Mouse (Mus musculus) lung, embryonic 14.5 days (tissue): ENCODE measurements around the gene Igfbp4. TPM values are rescaled to one million over a fixed set of nuclear protein-coding genes. Genes with fewer than 3 reads are reported as not detected.

Experiments used
- ATAC-seq: fragments of 200-750 bp; cut with Nextera tagmentation; 2 replicates; pipeline ENCODE4 v1.8.0; 2017; ENCODE audit warnings: mild to moderate bottlenecking, moderate TSS enrichment, moderate library complexity; ENCODE audit not compliant: insufficient read depth
- DNase-seq: peaks from one replicate; pipeline ENCODE4 v3.0.0-alpha.2; 2015
- H3K27ac ChIP-seq: fragments of 300-500 bp; sonication (generic); 2 replicates; pipeline ENCODE4 v1.5.1; 2014; ENCODE audit warnings: low read depth, mild to moderate bottlenecking, moderate library complexity
- H3K27me3 ChIP-seq: fragments of 300-500 bp; sonication (generic); 2 replicates; pipeline ENCODE4 v1.6.1; 2014; ENCODE audit warnings: low read length, control low read depth; ENCODE audit not compliant: insufficient read depth
- H3K36me3 ChIP-seq: fragments of 300-500 bp; sonication (generic); 2 replicates; pipeline ENCODE4 v1.6.1; 2014; ENCODE audit warnings: control low read depth; ENCODE audit not compliant: insufficient read depth
- H3K4me1 ChIP-seq: fragments of 300-500 bp; sonication (generic); 2 replicates; pipeline ENCODE4 v1.6.1; 2014; ENCODE audit warnings: antibody characterized with exemption, control low read depth; ENCODE audit not compliant: insufficient read depth
- H3K4me2 ChIP-seq: fragments of 300-500 bp; sonication (generic); 2 replicates; pipeline ENCODE4 v1.6.1; 2014; ENCODE audit warnings: mild to moderate bottlenecking
- H3K4me3 ChIP-seq: fragments of 300-500 bp; sonication (generic); 2 replicates; pipeline ENCODE4 v1.5.1; 2014; ENCODE audit warnings: low read depth, low read length
- H3K9ac ChIP-seq: fragments of 300-500 bp; sonication (generic); 2 replicates; pipeline ENCODE4 v1.6.1; 2014
- H3K9me3 ChIP-seq: fragments of 300-500 bp; sonication (generic); 2 replicates; pipeline ENCODE4 v1.6.1; 2016; ENCODE audit warnings: low read depth, low read length, control low read depth
- CTCF ChIP-seq: IDR thresholded peaks from 2 replicates; pipeline ENCODE4 v1.5.1; 2016; ENCODE audit warnings: antibody characterized with exemption, low read depth
- WGBS: fragments of 180-500 bp; shearing (Covaris S2); extraction: QIAGEN DNeasy Blood & Tissue Kit; methylation state at CpG from one replicate; pipeline ENCODE4 v1.1.7; 2014; 5-methylcytosine and 5-hydroxymethylcytosine counted together
- polyA plus RNA-seq: library from polyadenylated mRNA; unstranded; fragments of >200 nt; fragmentation: Nextera tagmentation; extraction: Ambion mirVana; gene quantifications from 2 replicates; pipeline ENCODE4 v1.2.1, GENCODE M21; 2014

Igfbp4 gene
- polyA plus RNA-seq, 1 experiment from 2014 or later: 404 TPM

GRCm38 (mm10) chr11:99091666-99092065, 50.6 kb downstream of the Igfbp4 start:
- Histone ChIP-seq H3K27me3 (no peaks in the 10 kb centered on the region), H3K9me3 (no peaks in the 10 kb centered on the region), H3K4me1 (no peaks in the 10 kb centered on the region), H3K36me3 (no peaks in the 10 kb centered on the region), H3K9ac (no peak overlapping the region), H3K27ac (no peak overlapping the region), H3K4me3 (no peak overlapping the region), H3K4me2 (no peak overlapping the region)
- 48% methylated on average over 2 of the region's 2 CpGs for WGBS
- DNase-seq (no peak), ATAC-seq (no peak)
- no peak for TF ChIP-seq CTCF

GRCm38 (mm10) chr11:99093740-99094139, 52.7 kb downstream of the Igfbp4 start:
- 84% methylated on average over 7 of the region's 7 CpGs for WGBS
- H3K4me3 ChIP-seq: no peak overlapping the region
- no peak overlapping the region for H3K27ac ChIP-seq
- H3K36me3 ChIP-seq: no peaks in the 10 kb centered on the region
- ATAC-seq (no peak), DNase-seq (no peak)
- H3K27me3 ChIP-seq: no peaks in the 10 kb centered on the region
- H3K4me2 ChIP-seq: no peak overlapping the region
- H3K9me3 ChIP-seq: no peaks in the 10 kb centered on the region
- TF ChIP-seq CTCF: no peak
- H3K9ac ChIP-seq: no peak overlapping the region
- H3K4me1 ChIP-seq: no peaks in the 10 kb centered on the region

GRCm38 (mm10) chr11:99094911-99095676, 54.0 kb downstream of the Igfbp4 start:
- Histone ChIP-seq H3K4me2 (no peak overlapping the region), H3K27ac (no peak overlapping the region), H3K27me3 (no peaks in the 10 kb centered on the region), H3K4me1 (no peaks in the 10 kb centered on the region; the same call in 1 of the 2 replicates), H3K9me3 (no peaks in the 10 kb centered on the region), H3K36me3 (no peaks in the 10 kb centered on the region), H3K9ac (no peak overlapping the region), H3K4me3 (no peak overlapping the region)
- WGBS: 50% methylated on average over 2 of the region's 2 CpGs
- no peak for TF ChIP-seq CTCF
- DNase-seq (no peak), ATAC-seq (no peak)

GRCm38 (mm10) chr11:99095759-99096158, 54.7 kb downstream of the Igfbp4 start:
- DNase-seq (no peak), ATAC-seq (no peak)
- H3K9me3 ChIP-seq: no peaks in the 10 kb centered on the region
- no peak overlapping the region for H3K4me2 ChIP-seq
- H3K4me3 ChIP-seq: no peak overlapping the region
- H3K27me3 ChIP-seq: no peaks in the 10 kb centered on the region
- no peak for TF ChIP-seq CTCF
- no peaks in the 10 kb centered on the region; the same call in 1 of the 2 replicates for H3K4me1 ChIP-seq
- 87% methylated on average over 4 of the region's 4 CpGs for WGBS
- no peak overlapping the region for H3K9ac ChIP-seq
- no peaks in the 10 kb centered on the region for H3K36me3 ChIP-seq
- H3K27ac ChIP-seq: no peak overlapping the region

- H3K27ac ChIP-seq: no peak overlapping the region
- H3K4me2 ChIP-seq: no peak overlapping the region
- DNase-seq (no peak), ATAC-seq (no peak)
- no peak overlapping the region for H3K4me3 ChIP-seq
- H3K4me1 ChIP-seq: no peaks in the 10 kb centered on the region; the same call in 1 of the 2 replicates
- H3K27me3 ChIP-seq: no peaks in the 10 kb centered on the region
- no peak overlapping the region for H3K9ac ChIP-seq
- TF ChIP-seq CTCF: no peak
- no peaks in the 10 kb centered on the region for H3K36me3 ChIP-seq
- WGBS: 72% methylated on average over 4 of the region's 4 CpGs
- no peaks in the 10 kb centered on the region for H3K9me3 ChIP-seq
Observed at GRCm38 (mm10) chr11:99096417-99096816, 55.4 kb downstream of the Igfbp4 start.

- TF ChIP-seq CTCF: no peak
- 71% methylated on average over 8 of the region's 8 CpGs for WGBS
- H3K4me2 ChIP-seq: no peak overlapping the region
- H3K9me3 ChIP-seq: no peaks in the 10 kb centered on the region
- H3K4me3 ChIP-seq: no peak overlapping the region
- DNase-seq (no peak), ATAC-seq (no peak)
- no peak overlapping the region for H3K27ac ChIP-seq
- no peaks in the 10 kb centered on the region; the same call in 1 of the 2 replicates for H3K4me1 ChIP-seq
- H3K9ac ChIP-seq: no peak overlapping the region
- H3K27me3 ChIP-seq: no peaks in the 10 kb centered on the region
- no peaks in the 10 kb centered on the region for H3K36me3 ChIP-seq
Observed at GRCm38 (mm10) chr11:99096996-99097774, 56.1 kb downstream of the Igfbp4 start.

- Histone ChIP-seq H3K36me3 (no peaks in the 10 kb centered on the region), H3K4me3 (no peak overlapping the region), H3K9ac (no peak overlapping the region), H3K27ac (no peak overlapping the region), H3K27me3 (no peaks in the 10 kb centered on the region), H3K4me1 (no peaks in the 10 kb centered on the region; the same call in 1 of the 2 replicates), H3K4me2 (no peak overlapping the region), H3K9me3 (no peaks in the 10 kb centered on the region)
- 95% methylated on average over 9 of the region's 9 CpGs for WGBS
- ATAC-seq: no peak
- no peak for TF ChIP-seq CTCF
- DNase-seq: no peak
Observed at GRCm38 (mm10) chr11:99098924-99099323, 57.9 kb downstream of the Igfbp4 start.
